In the genomic region with DNA sequence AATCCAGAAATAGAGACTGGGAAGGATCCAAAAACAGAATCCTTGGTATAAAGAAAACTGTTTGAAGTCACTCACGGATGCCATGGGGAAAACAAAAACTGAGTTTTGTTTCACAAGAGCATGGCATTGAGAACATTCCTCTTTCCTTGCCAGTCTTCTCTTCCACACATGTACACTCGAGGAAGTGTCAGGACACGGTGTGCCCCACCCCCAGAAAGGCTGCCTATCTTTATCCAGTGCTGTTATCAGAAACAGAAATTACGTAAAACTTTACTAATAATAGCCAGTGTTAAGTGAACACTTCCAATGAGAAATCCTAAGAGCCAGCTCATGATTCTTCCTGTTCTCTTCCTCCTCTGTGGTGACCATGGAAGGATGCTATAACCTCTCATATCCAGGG, we compare ENCODE assay signal across 19 mouse cellular contexts.
DNase-seq lines count a peak whose midpoint lies in the region; ATAC-seq lines count a peak whose summit lies in the region.
"Had no signal": no experiment of that assay in that cellular context is flagged by ENCODE, and none has a peak within 500 bp of the region (broad histone marks: within the 10 kb centered on the region; RNA-seq: fewer than 3 reads in every experiment).

No protein-coding gene starts in this region.

- 32% methylated on average over 4 of the region's 4 CpGs for whole genome bisulfite sequencing in heart, embryonic 16.5 days

- no peak for ATAC-seq in heart, embryonic 16.5 days (replicated peaks; ENCODE audit: extremely low read depth, insufficient read depth, low FRiP score)
- ATAC-seq: intestine, postnatal 0 days; liver, postnatal 0 days; lung, postnatal 0 days had no signal

- peak; percentile 57 to 65 for DNase-seq in heart, adult 18-20 months
- DNase-seq in heart, postnatal 25 days (ENCODE audit: low spot score): no peak
- peak; percentile 10 for DNase-seq in lung, postnatal 36 days
- DNase-seq in lung, postnatal 4 days: no peak
- no peak for DNase-seq in gastrocnemius, postnatal 14 days
- no peak for DNase-seq in neural tube, embryonic 10.5 days (ENCODE audit: extremely low spot score, low spot score)
- DNase-seq: cerebellum, adult 11-12 months; cerebellum, postnatal 14 days; kidney, postnatal 25 days; liver, postnatal 0 days; thymus, postnatal 14 days had no signal

- no peaks in the 10 kb centered on the region for H3K36me3 ChIP-seq in heart, embryonic 16.5 days (ENCODE audit: control insufficient read depth, insufficient read depth)
- H3K36me3 ChIP-seq: embryonic facial prominence, embryonic 12.5 days; hindbrain, embryonic 12.5 days; neural tube, embryonic 15.5 days had no signal

- H3K4me1 ChIP-seq in heart, embryonic 16.5 days (ENCODE audit: control insufficient read depth, insufficient read depth, low read length): peaks cover 9% of the 10 kb centered on the region; the same call in 1 of the 2 replicates
- H3K4me1 ChIP-seq: embryonic facial prominence, embryonic 12.5 days; hindbrain, embryonic 12.5 days; neural tube, embryonic 15.5 days had no signal

- peak overlapping the region; percentile 5; the same call in 1 of the 2 replicates for H3K4me2 ChIP-seq in heart, embryonic 16.5 days (ENCODE audit: low read depth, low read length)
- H3K4me2 ChIP-seq: embryonic facial prominence, embryonic 12.5 days; hindbrain, embryonic 12.5 days; liver, embryonic 11.5 days; midbrain, embryonic 11.5 days; neural tube, embryonic 15.5 days had no signal

- no peaks in the 10 kb centered on the region for H3K9me3 ChIP-seq in heart, embryonic 16.5 days (replicated peaks; ENCODE audit: control insufficient read depth, low read length)
- H3K9me3 ChIP-seq: embryonic facial prominence, embryonic 12.5 days; hindbrain, embryonic 12.5 days; neural tube, embryonic 15.5 days had no signal

- H3K27me3 ChIP-seq in heart, embryonic 16.5 days (ENCODE audit: control insufficient read depth, insufficient read depth, low read length): no peaks in the 10 kb centered on the region
- H3K27me3 ChIP-seq: embryonic facial prominence, embryonic 12.5 days; hindbrain, embryonic 12.5 days; neural tube, embryonic 15.5 days had no signal

- intact Hi-C loops in heart, postnatal 25 days (cut with DNase I): no loop called here
- intact Hi-C loops in gastrocnemius, postnatal 14 days (cut with DNase I; ENCODE audit: low total_unique reads): no loop called here

- no peak overlapping the region for H3K4me3 ChIP-seq in heart, embryonic 16.5 days (ENCODE audit: low read length)
- H3K4me3 ChIP-seq: embryonic facial prominence, embryonic 12.5 days; hindbrain, embryonic 12.5 days; neural tube, embryonic 15.5 days had no signal

- no peak overlapping the region for H3K9ac ChIP-seq in heart, embryonic 16.5 days (ENCODE audit: low read length)
- H3K9ac ChIP-seq: embryonic facial prominence, embryonic 12.5 days; hindbrain, embryonic 12.5 days; liver, postnatal 0 days; neural tube, embryonic 15.5 days had no signal

- H3K27ac ChIP-seq in heart, embryonic 16.5 days (ENCODE audit: low read length): no peak overlapping the region
- H3K27ac ChIP-seq: embryonic facial prominence, embryonic 12.5 days; hindbrain, embryonic 12.5 days; neural tube, embryonic 15.5 days had no signal

Comparison
In these comparisons a context has a peak if more than half of its experiments do, and no peak if none do; other contexts are left out.
1. DNase-seq: peak in heart, adult 18-20 months (2 of 2) and lung, postnatal 36 days (single experiment); none in heart, postnatal 25 days (single experiment), lung, postnatal 4 days (0 of 2), gastrocnemius, postnatal 14 days (single experiment) and neural tube, embryonic 10.5 days (single experiment).